Mouse (Mus musculus): Measurements from ENCODE around the gene Faah. TPM values are rescaled to one million over a fixed set of nuclear protein-coding genes. Genes with fewer than 3 reads are reported as not detected.

Gene Faah
- total RNA-seq (2021) = under 1 TPM; 0.09 to 0.19 TPM
- long read RNA-seq, experiment 1 = 0 reads
- long read RNA-seq, experiment 2 = 0 reads

- no peak for DNase-seq (ENCODE audit: low spot score)
These were observed at the start of gene Faah for GRCm38 (mm10) chr4:116017902-116018746. Faah (minus strand) TSS chr4:116017926.

- no peak for DNase-seq (ENCODE audit: low spot score)
These were observed 46.1 kb upstream of the Faah start for GRCm38 (mm10) chr4:116063855-116064254.

GRCm38 (mm10) chr4:116059012-116059726 is 41.4 kb upstream of the Faah start:
- no peak for DNase-seq (ENCODE audit: low spot score)

DNA sequence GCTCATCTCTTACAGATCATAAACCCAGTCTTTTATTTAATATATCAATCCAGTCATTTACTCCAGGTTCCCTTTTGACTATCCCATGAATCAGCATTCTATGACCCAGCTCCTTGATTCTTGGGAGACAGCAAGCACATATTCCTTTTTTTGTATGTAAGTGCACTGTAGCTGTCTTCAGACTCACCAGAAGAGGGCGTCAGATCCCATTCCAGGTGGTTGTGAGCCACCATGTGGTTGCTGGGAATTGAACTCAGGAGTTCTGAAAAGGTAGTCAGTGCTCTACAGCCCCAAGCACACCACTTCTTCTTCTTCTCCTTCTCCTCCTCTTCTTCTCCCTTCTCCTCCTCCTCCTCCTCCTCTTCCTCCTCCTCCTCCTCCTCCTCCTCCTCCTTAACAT is 39.8 kb upstream of the Faah start:
- DNase-seq (ENCODE audit: low spot score) = no peak

DNA sequence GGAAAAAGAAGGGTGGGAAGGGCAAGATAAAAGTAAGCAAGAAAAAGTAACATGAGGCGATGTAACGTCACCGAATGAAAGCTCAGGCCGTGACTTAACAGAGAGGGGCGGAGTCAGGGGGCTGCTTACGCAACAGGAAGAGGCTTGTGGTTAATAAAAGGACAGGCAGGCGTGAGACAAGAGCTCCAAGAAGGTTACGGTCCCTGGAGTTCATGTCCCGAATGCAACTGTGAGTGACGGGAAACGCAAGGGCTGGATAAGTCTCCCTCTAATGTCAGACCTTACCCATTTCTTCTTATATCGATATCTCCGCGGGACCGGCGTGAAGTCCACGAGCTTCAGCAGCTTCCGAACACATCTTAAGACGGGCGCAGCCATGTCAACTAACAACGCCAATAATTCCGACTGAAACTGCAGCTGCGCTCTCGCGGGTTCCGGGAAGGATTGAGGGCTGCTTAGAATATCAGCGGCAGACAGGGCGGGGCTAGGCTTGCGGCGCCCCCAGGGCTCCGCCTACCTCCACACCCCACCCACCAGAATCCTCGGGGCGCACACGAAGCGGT is 35.8 kb upstream of the Faah start, which contains the start of gene Nsun4:
Nsun4 (minus strand) TSS at position 478 of the 563 bp plus-strand sequence.
- DNase-seq (ENCODE audit: low spot score) = peak; percentile 91

DNA sequence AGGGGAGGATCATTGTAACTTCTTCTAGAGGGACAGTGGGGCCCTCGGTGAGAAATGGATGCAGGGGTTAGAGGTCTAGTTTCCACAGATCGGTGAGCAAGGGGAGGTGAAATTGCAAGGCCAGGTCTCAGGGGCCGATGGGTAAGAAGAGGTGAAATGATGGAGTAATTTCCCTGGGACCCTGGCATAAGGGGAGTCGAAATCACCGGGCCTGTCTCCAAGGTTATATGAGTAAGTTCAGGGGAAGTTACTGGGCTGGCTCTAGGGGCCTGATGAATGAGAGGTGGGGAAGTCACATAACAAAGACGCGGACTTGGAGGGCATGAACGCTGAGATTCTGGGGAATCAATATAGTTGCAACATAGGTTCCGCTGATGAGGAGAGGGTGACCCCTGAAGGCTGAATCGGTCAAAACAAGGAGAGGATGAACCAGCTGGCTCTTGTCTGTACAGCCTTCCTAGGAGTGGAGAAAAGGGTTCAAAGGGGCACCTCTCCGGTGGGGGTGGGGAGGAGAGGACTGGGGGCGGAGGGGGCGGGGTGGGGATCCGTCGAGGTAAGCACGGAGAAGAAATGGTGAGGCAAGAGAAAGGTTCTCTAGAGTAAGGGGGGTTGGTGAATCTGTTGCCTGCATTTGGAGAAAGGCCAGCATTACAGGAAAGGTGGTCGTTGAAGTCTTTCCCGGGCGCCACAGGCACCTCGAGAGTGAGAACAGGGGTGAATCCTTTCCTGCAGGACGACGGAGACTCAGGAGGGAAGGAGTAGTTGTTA is 35.0 kb upstream of the Faah start:
- DNase-seq (ENCODE audit: low spot score) = no peak

- no peak for DNase-seq (ENCODE audit: low spot score)
These were observed 31.5 kb upstream of the Faah start for GRCm38 (mm10) chr4:116049211-116049610.

GRCm38 (mm10) chr4:116048130-116048920 is 30.6 kb upstream of the Faah start:
- peak; percentile 68 for DNase-seq (ENCODE audit: low spot score)

DNA sequence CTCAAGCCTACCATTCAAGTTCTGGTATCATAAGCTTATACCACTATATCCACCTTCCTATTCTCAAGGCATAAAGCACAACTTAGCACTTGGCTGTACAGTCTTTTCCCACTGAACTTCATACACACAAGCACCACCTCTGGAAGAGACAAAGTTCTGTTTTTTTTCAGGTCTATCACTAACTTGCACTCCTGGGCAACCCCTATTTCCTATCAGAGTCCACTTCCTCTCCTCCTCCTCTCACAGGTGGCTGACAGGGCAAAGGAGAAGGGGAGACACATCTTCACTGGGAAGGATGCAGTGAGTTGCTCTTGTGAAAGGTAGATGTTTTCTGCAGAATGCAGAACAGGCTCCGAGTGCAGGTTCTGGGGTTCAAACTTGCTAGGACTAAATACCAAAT is 30.0 kb upstream of the Faah start:
- DNase-seq (ENCODE audit: low spot score) = no peak

GRCm38 (mm10) chr4:116046604-116047003 is 28.9 kb upstream of the Faah start:
- no peak for DNase-seq (ENCODE audit: low spot score)

GRCm38 (mm10) chr4:116042186-116042585 is 24.5 kb upstream of the Faah start:
- no peak for DNase-seq (ENCODE audit: low spot score)

- no peak for DNase-seq (ENCODE audit: low spot score)
These were observed 22.7 kb upstream of the Faah start for GRCm38 (mm10) chr4:116040466-116040865.

DNA sequence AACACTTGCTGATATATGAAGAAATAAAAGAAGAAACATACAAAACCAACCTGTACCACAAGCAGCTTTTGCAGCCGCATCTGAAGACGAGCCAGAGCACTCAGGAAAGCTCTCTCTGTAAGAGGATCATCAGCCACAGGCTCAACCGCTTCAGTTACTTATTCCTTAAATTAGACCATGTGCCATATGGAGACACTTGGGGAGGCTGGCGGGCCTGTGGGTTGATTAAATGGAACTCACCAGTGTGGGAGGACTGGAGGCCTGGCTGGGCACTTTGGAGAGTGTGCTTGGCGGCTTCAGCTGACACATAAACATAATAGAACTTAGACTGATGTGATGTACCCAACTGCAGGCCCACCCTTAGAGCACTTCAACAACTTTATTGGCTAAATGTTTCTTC is 15.6 kb upstream of the Faah start:
- no peak for DNase-seq (ENCODE audit: low spot score)

- DNase-seq (ENCODE audit: low spot score) = no peak
These were observed 15.2 kb upstream of the Faah start for GRCm38 (mm10) chr4:116032906-116033305.

DNA sequence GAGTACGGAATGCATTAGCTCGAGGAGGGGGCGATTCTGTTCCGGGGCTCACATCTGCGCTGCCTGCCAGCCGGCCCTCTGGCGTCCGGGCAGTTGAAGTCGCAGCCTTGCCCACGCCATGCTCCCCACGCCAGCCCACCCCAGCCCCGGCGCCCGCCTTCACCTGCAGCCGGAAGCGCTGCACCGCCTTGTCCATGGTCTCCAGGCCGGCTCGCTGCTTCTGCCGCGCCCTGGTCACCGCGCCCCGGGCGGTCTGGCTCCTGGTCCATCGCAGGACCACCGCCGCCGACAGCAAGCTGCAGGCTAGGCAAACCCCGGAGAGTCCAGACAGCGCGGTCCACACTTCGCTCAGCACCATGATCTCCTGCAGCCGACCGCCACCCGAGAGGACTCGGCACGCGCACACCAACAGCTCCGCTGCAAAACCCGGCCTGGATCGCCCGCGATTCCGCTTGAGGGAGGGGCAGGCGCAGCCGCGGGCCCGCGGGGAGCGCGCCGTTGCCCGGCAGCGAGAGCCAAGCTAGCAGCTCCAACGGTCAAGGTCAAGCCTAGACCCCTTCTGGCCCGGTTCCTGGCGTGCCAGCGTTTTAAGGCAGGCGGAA is 325 bp downstream of the Faah start:
- peak; percentile 56 for DNase-seq (ENCODE audit: low spot score)

DNA sequence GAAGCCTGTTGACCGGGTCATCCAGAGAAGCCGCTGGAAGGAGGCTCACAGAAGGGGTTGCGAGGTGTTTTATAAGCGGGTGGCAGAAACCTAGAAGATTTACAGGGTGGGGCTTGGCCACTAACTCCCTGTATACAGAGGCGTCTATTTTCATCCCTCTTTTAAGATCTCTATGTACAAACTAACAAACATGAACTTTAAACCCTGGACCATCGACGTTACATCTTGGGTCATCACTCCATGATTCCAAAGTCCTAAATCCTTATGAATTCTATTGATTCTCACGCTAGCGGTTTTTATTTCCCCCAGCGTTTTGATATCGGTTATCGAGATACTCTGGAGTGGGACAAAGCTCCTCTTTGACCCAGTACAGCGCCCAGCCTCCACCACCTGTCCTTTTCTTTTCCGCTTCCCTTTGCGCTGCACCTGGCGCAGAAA is 845 bp downstream of the Faah start:
- DNase-seq (ENCODE audit: low spot score) = no peak

DNA sequence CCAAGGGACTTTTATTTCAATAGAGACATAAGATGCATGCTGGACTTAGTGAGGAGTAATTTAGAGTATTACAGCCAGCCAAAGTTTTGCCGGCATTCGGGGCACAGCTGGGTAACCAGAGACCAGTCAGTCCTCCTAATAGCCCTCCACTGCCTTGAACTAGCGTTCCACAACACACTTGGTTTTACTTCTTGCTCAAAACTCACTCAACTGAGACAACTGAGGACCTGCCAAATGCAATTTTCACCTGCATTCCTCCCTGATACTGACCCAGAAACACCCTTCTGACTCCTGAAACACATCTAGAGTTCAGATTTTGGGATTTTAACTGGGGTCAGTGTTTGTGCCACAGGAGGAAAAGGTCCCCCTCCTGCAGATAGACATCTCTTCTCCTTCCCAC is 1.3 kb downstream of the Faah start:
- DNase-seq (ENCODE audit: low spot score) = no peak

DNA sequence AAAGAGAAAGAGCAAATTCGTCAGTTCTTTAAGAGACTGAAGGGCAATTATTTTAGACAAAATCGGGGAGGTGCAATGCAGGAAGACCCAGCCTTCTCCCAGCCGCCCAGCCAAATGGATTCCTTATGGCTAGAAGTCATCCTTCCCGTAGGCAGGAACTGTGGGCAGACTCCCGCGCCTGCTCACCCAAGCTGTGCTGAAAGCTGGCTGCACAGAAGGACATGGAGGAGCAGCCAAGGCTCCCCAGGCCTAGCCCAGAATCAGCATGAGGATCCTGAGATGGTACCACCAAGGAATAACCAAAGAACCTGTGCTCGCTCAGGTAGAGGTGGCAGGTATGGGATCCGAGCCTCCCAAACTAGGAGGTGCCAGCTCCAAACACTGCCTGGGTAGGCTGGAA is 1.7 kb downstream of the Faah start:
- DNase-seq (ENCODE audit: low spot score) = no peak

GRCm38 (mm10) chr4:116015502-116015901 is 2.2 kb downstream of the Faah start:
- DNase-seq (ENCODE audit: low spot score) = no peak

DNA sequence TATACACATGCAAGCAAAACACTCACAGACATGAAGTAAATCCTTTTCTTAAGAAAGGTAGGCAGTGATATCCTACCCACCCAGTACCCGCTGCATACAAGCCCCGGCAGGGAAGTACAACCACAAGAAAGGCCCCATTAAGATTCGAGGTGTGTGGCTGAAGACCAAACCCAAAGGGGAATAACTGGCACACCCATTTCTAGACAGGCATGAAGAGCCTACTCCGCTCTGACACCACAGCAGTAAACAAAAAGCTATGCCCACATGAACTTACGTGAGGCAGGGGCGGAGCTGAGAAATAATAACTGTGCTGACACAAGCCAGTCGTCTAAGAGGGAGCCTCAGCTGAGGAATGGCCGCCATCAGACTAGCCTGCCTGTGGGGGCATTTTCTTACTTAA is 7.5 kb downstream of the Faah start:
- no peak for DNase-seq (ENCODE audit: low spot score)
